Mouse (Mus musculus): ENCODE data around the gene Mlxipl. TPM values are rescaled to one million over a fixed set of nuclear protein-coding genes. Genes with fewer than 3 reads are reported as not detected.

Mlxipl gene
- polyA plus RNA-seq, 1 experiment from 2014 or later = 1.6 TPM

Other genes starting within 250 kb of the Mlxipl start
- gene Tmem270, start 183.2 kb upstream of the Mlxipl start, polyA plus RNA-seq (2015; fragmentation: Nextera tagmentation; extraction: Ambion mirVana) = not detected in 2 replicates
- 0.26 and 0.35 TPM in 2 replicates for gene Cldn13, start 174.4 kb upstream of the Mlxipl start, polyA plus RNA-seq (2015; fragmentation: Nextera tagmentation; extraction: Ambion mirVana)
- gene Mettl27, start 157.5 kb upstream of the Mlxipl start, polyA plus RNA-seq (2015; fragmentation: Nextera tagmentation; extraction: Ambion mirVana) = 7.5 and 7.7 TPM in 2 replicates
- not detected in 2 replicates for gene Cldn4, start 143.0 kb upstream of the Mlxipl start, polyA plus RNA-seq (2015; fragmentation: Nextera tagmentation; extraction: Ambion mirVana)
- 1.7 and 1.8 TPM in 2 replicates for gene Cldn3, start 103.7 kb upstream of the Mlxipl start, polyA plus RNA-seq (2015; fragmentation: Nextera tagmentation; extraction: Ambion mirVana)
- gene Abhd11, start 80.7 kb upstream of the Mlxipl start, polyA plus RNA-seq (2015; fragmentation: Nextera tagmentation; extraction: Ambion mirVana) = 50.7 and 51.2 TPM in 2 replicates
- gene Stx1a, start 66.4 kb upstream of the Mlxipl start, polyA plus RNA-seq (2015; fragmentation: Nextera tagmentation; extraction: Ambion mirVana) = 63.4 and 69.7 TPM in 2 replicates
- gene Dnajc30, start 25.7 kb upstream of the Mlxipl start, polyA plus RNA-seq (2015; fragmentation: Nextera tagmentation; extraction: Ambion mirVana) = 40.4 and 41.3 TPM in 2 replicates
- gene Bud23, start 24.9 kb upstream of the Mlxipl start, polyA plus RNA-seq (2015; fragmentation: Nextera tagmentation; extraction: Ambion mirVana) = 89.8 and 103 TPM in 2 replicates
- 24.0 and 32.1 TPM in 2 replicates for gene Vps37d, start 11.6 kb upstream of the Mlxipl start, polyA plus RNA-seq (2015; fragmentation: Nextera tagmentation; extraction: Ambion mirVana)
- gene Tbl2, start 59.8 kb downstream of the Mlxipl start, polyA plus RNA-seq (2015; fragmentation: Nextera tagmentation; extraction: Ambion mirVana) = 13.7 and 14.3 TPM in 2 replicates
- gene Bcl7b, start 78.4 kb downstream of the Mlxipl start, polyA plus RNA-seq (2015; fragmentation: Nextera tagmentation; extraction: Ambion mirVana) = 49.6 and 51.2 TPM in 2 replicates
- gene Baz1b, start 97.4 kb downstream of the Mlxipl start, polyA plus RNA-seq (2015; fragmentation: Nextera tagmentation; extraction: Ambion mirVana) = 40.0 and 44.3 TPM in 2 replicates
- gene Fzd9, start 161.3 kb downstream of the Mlxipl start, polyA plus RNA-seq (2015; fragmentation: Nextera tagmentation; extraction: Ambion mirVana) = 11.3 and 12.2 TPM in 2 replicates